Mouse (Mus musculus): ENCODE results near the gene Bcl7c. TPM values are rescaled to one million over a fixed set of nuclear protein-coding genes. Genes with fewer than 3 reads are reported as not detected.
A peak's percentile ranks its signal among the peaks of the same experiment; 100 is the strongest.
"Not testable (repeated sequence)": the region's sequence is repeated elsewhere in the genome, so short reads cannot be mapped to it uniquely, and the experiment has no call there.

The Bcl7c gene
- polyA plus RNA-seq, 1 experiment from 2014 or later: 64.2 TPM

GRCm38 (mm10) chr7:127745251-127745651, 36.5 kb upstream of the Bcl7c start:
- H3K4me3 ChIP-seq (replicated peaks): peak overlapping the region; percentile 93
- WGBS: under 1% methylated on average over 19 of the region's 19 CpGs
- H3K36me3 ChIP-seq: peaks cover 24% of the 10 kb centered on the region
- peak overlapping the region; percentile 85 for H3K9ac ChIP-seq
- peak overlapping the region; percentile 76 for H3K4me2 ChIP-seq
- H3K9me3 ChIP-seq (replicated peaks): no peaks in the 10 kb centered on the region
- no peaks in the 10 kb centered on the region for H3K27me3 ChIP-seq
- ATAC-seq (replicated peaks; ENCODE audit: low FRiP score): peak; percentile 84
- peaks cover 25% of the 10 kb centered on the region for H3K4me1 ChIP-seq
- H3K27ac ChIP-seq: peak overlapping the region; percentile 96

- H3K4me1 ChIP-seq: peaks cover 25% of the 10 kb centered on the region
- H3K36me3 ChIP-seq: peaks cover 17% of the 10 kb centered on the region
- no peaks in the 10 kb centered on the region for H3K27me3 ChIP-seq
- no peak for ATAC-seq (replicated peaks; ENCODE audit: low FRiP score)
- no peaks in the 10 kb centered on the region for H3K9me3 ChIP-seq (replicated peaks)
- peak within 1 kb of the TSS; percentile 85 for H3K9ac ChIP-seq
- peak within 1 kb of the TSS; percentile 93 for H3K4me3 ChIP-seq (replicated peaks)
- under 1% methylated on average over 26 of the region's 26 CpGs for WGBS
- peak within 1 kb of the TSS; percentile 76 for H3K4me2 ChIP-seq
- peak within 1 kb of the TSS; percentile 96 for H3K27ac ChIP-seq
These were observed 35.8 kb upstream of the Bcl7c start, which contains the start of gene Fbxl19 for GRCm38 (mm10) chr7:127744366-127745045. Fbxl19 (plus strand) TSS chr7:127744543.

GRCm38 (mm10) chr7:127732066-127732465, 23.3 kb upstream of the Bcl7c start, which contains the start of gene Ctf2:
Ctf2 (minus strand) TSS chr7:127732166.
- WGBS: no CpG with 5 or more reads among the region's 5 CpGs
- not testable (repeated sequence) for H3K4me2 ChIP-seq; H3K9me3 ChIP-seq (replicated peaks); ATAC-seq (replicated peaks; ENCODE audit: low FRiP score); H3K36me3 ChIP-seq; H3K4me1 ChIP-seq; H3K27me3 ChIP-seq; H3K9ac ChIP-seq; H3K27ac ChIP-seq; H3K4me3 ChIP-seq (replicated peaks)

DNA sequence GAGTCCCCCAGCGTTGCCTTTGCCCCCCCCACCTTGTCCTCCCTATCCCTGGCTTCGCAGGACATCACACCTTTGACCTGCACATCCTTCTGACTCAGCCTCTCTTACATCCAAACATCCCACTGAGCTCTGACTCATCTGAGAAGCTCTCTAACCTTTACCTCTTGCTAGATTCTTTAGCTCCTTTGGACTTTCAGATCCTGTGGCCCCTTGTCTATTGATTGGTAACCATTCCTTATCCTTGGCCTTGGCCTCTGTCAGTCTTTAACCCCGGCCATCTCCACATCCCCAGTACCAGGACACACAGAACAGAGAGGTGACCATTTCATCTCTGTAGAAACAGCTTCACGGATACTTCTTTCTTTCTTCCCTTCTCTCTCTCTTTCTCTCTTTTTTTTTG, 21.4 kb upstream of the Bcl7c start:
- WGBS: 66% methylated on average over 4 of the region's 4 CpGs
- Histone ChIP-seq H3K27ac (no peak overlapping the region), H3K27me3 (no peaks in the 10 kb centered on the region), H3K9ac (no peak overlapping the region), H3K4me1 (no peaks in the 10 kb centered on the region), H3K4me3 (replicated peaks) (no peak overlapping the region), H3K9me3 (replicated peaks) (no peaks in the 10 kb centered on the region), H3K36me3 (no peaks in the 10 kb centered on the region), H3K4me2 (no peak overlapping the region)
- ATAC-seq (replicated peaks; ENCODE audit: low FRiP score): no peak

- Histone ChIP-seq H3K9me3 (replicated peaks) (no peaks in the 10 kb centered on the region), H3K4me2 (no peak overlapping the region), H3K27ac (no peak overlapping the region), H3K4me1 (no peaks in the 10 kb centered on the region), H3K36me3 (no peaks in the 10 kb centered on the region), H3K27me3 (no peaks in the 10 kb centered on the region), H3K4me3 (replicated peaks) (no peak overlapping the region), H3K9ac (no peak overlapping the region)
- 87% methylated on average over 7 of the region's 7 CpGs for WGBS
- no peak for ATAC-seq (replicated peaks; ENCODE audit: low FRiP score)
These were observed 19.2 kb upstream of the Bcl7c start for GRCm38 (mm10) chr7:127727898-127728297.

DNA sequence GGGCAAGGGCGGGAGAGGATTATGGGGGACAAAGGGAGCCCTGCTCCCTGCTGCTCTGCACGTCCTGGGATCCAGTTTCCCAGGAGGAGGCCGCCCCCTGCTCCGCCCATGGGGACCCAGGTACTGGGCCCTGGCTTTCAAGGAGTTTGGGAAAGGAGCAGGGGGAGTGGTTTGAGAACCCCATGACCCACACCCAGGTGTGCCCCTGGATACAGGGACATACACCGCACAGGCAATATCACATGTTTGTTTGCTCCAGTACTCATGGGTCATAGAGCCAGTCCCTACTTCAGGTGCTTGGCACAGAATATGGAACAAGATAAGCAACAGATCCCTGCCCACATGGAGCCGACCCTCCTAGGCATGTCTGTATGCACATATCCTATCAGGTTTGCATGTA, 17.2 kb upstream of the Bcl7c start:
- H3K27me3 ChIP-seq: no peaks in the 10 kb centered on the region
- no peak overlapping the region for H3K4me3 ChIP-seq (replicated peaks)
- no peaks in the 10 kb centered on the region for H3K9me3 ChIP-seq (replicated peaks)
- H3K4me2 ChIP-seq: no peak overlapping the region
- H3K9ac ChIP-seq: no peak overlapping the region
- H3K36me3 ChIP-seq: no peaks in the 10 kb centered on the region
- no peak for ATAC-seq (replicated peaks; ENCODE audit: low FRiP score)
- no peak overlapping the region for H3K27ac ChIP-seq
- no peaks in the 10 kb centered on the region for H3K4me1 ChIP-seq
- 63% methylated on average over 6 of the region's 6 CpGs for WGBS

- H3K9me3 ChIP-seq (replicated peaks): no peaks in the 10 kb centered on the region
- 60% methylated on average over 2 of the region's 2 CpGs for WGBS
These were observed 16.8 kb upstream of the Bcl7c start for GRCm38 (mm10) chr7:127725490-127725889.

DNA sequence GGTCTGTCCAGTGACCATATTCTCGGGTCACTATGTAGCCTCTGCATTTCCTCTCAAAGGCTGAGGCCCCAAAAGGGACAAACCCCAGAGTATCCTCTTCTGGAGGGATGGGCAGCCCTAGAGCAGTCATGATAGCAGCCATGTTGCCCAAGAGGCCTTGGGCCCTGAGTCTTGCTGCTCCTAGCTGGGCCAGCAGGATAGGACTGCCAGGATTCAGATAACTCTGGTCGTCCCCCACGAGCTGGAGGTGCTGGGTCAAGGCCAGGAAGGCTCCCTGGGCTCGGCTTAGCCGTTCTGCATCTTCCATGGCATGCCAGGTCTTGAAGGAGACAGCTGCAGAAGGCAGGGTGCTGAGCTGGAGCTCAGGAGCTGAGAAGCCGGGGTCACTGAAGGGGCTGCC, 10.5 kb upstream of the Bcl7c start:
- H3K27ac ChIP-seq: no peak overlapping the region
- H3K4me2 ChIP-seq: no peak overlapping the region
- H3K4me1 ChIP-seq: peaks cover 11% of the 10 kb centered on the region
- no peak overlapping the region for H3K9ac ChIP-seq
- no peaks in the 10 kb centered on the region for H3K36me3 ChIP-seq
- H3K27me3 ChIP-seq: no peaks in the 10 kb centered on the region
- 94% methylated on average over 6 of the region's 6 CpGs for WGBS
- ATAC-seq (replicated peaks; ENCODE audit: low FRiP score): no peak
- H3K4me3 ChIP-seq (replicated peaks): no peak overlapping the region
- no peaks in the 10 kb centered on the region for H3K9me3 ChIP-seq (replicated peaks)

More at GRCm38 (mm10) chr7:127725490-127725889, 16.8 kb upstream of the Bcl7c start:
- Histone ChIP-seq H3K27me3 (no peaks in the 10 kb centered on the region), H3K9ac (no peak overlapping the region), H3K4me2 (no peak overlapping the region), H3K27ac (no peak overlapping the region), H3K4me1 (no peaks in the 10 kb centered on the region), H3K36me3 (no peaks in the 10 kb centered on the region), H3K4me3 (replicated peaks) (no peak overlapping the region)
- no peak for ATAC-seq (replicated peaks; ENCODE audit: low FRiP score)

DNA sequence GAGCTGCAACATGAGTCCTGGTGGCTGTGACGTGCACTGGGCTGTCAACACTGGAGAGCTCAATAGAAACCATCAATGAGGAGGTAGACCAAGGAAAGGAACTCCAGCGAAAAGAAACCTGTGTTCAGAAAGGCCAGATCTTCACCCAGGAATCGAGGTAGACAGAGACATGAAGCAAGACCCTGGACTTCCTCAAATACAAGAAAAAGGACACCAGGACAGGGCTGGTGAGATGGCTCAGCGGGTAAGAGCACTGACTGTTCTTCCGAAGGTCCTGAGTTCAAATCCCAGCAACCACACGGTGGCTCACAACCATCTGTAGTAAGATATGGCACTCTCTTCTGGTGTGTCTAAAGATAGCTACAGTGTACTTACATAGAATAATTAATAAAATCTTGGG, 9.6 kb upstream of the Bcl7c start:
- Histone ChIP-seq H3K36me3 (no peaks in the 10 kb centered on the region), H3K4me1 (peaks cover 18% of the 10 kb centered on the region), H3K4me3 (replicated peaks) (no peak overlapping the region), H3K27ac (no peak overlapping the region), H3K27me3 (no peaks in the 10 kb centered on the region), H3K9me3 (replicated peaks) (no peaks in the 10 kb centered on the region), H3K9ac (no peak overlapping the region), H3K4me2 (no peak overlapping the region)
- WGBS: 85% methylated on average over 6 of the region's 6 CpGs
- ATAC-seq (replicated peaks; ENCODE audit: low FRiP score): no peak

DNA sequence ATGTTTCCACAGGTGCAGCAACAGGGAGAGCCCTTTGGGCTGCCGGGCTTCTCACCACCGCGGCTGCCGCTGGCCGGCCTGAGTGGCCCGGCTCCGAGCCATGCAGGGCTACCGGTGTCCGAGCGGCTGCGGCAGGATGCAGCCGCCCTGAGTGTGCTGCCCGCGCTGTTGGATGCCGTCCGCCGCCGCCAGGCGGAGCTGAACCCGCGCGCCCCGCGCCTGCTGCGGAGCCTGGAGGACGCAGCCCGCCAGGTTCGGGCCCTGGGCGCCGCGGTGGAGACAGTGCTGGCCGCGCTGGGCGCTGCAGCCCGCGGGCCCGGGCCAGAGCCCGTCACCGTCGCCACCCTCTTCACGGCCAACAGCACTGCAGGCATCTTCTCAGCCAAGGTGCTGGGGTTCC, 8.3 kb upstream of the Bcl7c start:
- under 1% methylated on average over 41 of the region's 41 CpGs for WGBS
- peak overlapping the region; percentile 49 for H3K9ac ChIP-seq
- peak; percentile 60 for ATAC-seq (replicated peaks; ENCODE audit: low FRiP score)
- peak overlapping the region; percentile 43 for H3K4me3 ChIP-seq (replicated peaks)
- H3K27me3 ChIP-seq: no peaks in the 10 kb centered on the region
- no peaks in the 10 kb centered on the region for H3K9me3 ChIP-seq (replicated peaks)
- no peak overlapping the region for H3K27ac ChIP-seq
- H3K4me2 ChIP-seq: peak overlapping the region; percentile 79
- H3K4me1 ChIP-seq: peaks cover 30% of the 10 kb centered on the region
- no peaks in the 10 kb centered on the region for H3K36me3 ChIP-seq

GRCm38 (mm10) chr7:127714816-127715215, 6.1 kb upstream of the Bcl7c start:
- WGBS: 87% methylated on average over 4 of the region's 4 CpGs

DNA sequence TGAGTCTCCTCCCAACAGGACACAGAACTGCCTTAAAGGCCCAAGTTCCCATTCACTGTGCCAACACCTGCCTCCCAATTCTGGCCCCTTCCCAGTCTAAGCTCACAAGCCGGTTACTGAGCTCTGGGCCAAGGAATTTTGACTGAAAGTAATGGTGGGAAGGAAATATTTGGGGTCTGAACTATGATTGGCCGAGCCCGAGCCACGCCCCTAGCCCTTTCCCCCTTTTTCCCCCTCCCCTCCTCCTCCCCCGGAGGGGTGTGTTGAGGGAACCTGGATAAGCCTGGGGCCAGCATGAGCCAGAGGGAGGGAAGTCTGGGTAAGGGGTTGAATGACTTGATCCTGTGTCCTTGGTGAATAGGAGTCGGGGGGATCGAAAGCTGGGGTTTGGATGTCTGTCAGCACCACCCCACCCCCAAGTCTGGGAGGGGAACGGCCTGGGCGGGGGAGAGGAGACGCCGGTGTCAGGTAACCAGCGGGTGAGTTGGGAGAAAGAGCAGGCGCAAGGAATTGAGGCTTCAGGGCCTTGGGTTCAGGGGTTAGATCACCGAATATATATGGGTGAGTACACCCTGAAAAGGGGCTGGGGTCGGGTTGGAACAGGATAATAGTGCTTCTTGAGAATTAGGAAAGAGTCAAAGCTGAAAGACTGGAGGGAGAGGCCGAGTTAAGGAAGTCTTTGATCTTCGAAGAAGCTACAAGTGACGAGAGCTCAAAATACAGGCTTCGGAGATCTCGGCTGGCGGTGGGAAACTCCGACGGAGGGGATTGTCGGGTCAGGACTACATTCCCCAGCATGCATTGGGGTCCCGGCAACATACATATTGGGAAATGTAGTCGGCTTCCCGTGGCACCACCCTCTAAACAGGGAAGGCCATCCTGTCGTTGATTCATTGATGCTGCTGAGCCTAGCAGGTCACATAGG, 4.0 kb upstream of the Bcl7c start, which contains the start of gene Ctf1:
Gene Ctf1, plus strand, starts transcription at position 276 of the 925 bp plus-strand sequence.
- WGBS: 2% methylated on average over 28 of the region's 28 CpGs
- no peaks in the 10 kb centered on the region for H3K9me3 ChIP-seq (replicated peaks)
- H3K27ac ChIP-seq: peak within 1 kb of the TSS; percentile 96
- peak within 1 kb of the TSS; percentile 66 for H3K4me2 ChIP-seq
- peaks cover 57% of the 10 kb centered on the region for H3K4me1 ChIP-seq
- peak within 1 kb of the TSS; percentile 41; the same call in 1 of the 2 replicates for H3K9ac ChIP-seq
- ATAC-seq (replicated peaks; ENCODE audit: low FRiP score): peak; percentile 34
- no peaks in the 10 kb centered on the region for H3K36me3 ChIP-seq
- peak within 1 kb of the TSS; percentile 45 for H3K4me3 ChIP-seq (replicated peaks)
- H3K27me3 ChIP-seq: no peaks in the 10 kb centered on the region

More at GRCm38 (mm10) chr7:127714816-127715215, 6.1 kb upstream of the Bcl7c start:
- Histone ChIP-seq H3K9ac (no peak overlapping the region), H3K4me3 (replicated peaks) (no peak overlapping the region), H3K27ac (no peak overlapping the region), H3K4me1 (peaks cover 46% of the 10 kb centered on the region), H3K9me3 (replicated peaks) (no peaks in the 10 kb centered on the region), H3K27me3 (no peaks in the 10 kb centered on the region), H3K4me2 (no peak overlapping the region), H3K36me3 (no peaks in the 10 kb centered on the region)
- no peak for ATAC-seq (replicated peaks; ENCODE audit: low FRiP score)

All from kidney, embryonic 15.5 days (tissue).